Mouse (Mus musculus) ovary, postnatal 10 days (tissue): ENCODE data around the gene Smim7.
A peak's percentile ranks its signal among the peaks of the same experiment; 100 is the strongest.

Experiments
- DNase-seq: peaks from one replicate; pipeline ENCODE4 v3.0.0; 2022; ENCODE audit warnings: low spot score

The Smim7 gene

DNA sequence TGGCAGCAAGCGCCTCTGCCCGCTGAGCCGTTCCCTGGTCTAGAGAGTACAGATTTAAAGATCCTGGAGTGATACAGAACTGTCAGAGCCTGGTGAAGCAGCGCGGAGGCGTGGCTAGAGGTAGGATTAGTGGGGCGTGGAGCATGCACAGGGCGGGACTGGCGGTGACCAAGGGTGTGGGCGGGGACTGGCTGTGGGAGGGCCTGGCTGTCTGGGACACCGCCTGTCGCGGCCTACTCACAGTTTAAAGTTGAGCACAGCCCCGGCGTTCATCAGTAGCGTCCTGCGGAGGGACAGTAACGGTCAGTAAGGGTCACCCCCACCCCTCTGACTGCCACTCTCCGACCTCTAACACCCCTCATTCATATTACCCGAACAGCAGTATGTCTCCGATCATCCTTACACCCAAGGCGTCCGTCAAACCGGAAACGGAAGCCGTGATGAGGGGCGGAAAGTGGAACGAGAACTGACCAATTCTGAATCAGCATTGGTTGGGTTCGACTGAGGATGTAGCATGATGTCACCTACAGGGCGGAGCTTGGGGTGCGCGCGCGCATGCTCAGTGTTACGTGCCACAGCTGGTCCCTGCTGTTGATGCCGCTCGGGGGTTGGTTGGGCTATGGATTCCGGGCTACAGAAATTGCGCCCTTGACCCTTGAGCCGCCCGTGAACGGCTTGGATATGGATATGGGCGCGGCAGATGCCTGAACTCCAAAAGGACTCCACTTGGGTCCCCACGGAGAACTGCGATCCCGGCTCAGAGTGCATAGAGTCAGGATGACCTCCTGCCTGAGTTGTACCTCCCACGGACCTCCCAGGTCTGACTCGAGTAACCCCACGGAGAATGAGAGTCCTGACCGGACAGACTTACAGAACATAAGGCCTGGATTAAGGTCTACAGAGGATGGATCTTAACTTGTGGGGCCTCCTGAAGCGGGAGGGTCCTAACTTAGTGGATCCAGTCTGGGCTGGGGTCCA lies at the start of gene Smim7:
TSS of gene Smim7 (minus strand) at position 456 of the 978 bp plus-strand sequence.
- DNase-seq: peak; percentile 94

DNA sequence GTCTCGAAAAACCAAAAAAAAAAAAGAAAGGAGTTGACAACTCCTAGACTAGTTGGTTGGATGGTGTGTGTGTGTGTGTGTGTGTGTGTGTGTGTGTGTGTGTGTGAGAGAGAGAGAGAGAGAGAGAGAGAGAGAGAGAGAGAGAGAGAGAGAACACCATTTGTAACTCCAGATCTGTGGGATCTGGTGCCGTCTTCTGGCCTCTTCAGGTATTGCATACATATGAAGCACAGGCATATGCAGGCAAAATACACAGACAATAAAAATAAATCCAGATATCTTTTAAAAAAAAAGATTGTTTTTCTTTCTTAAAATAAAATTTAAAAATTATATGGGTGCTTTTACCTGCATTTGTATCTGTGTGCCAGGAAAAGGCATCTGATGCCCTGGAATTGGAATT lies 19.3 kb upstream of the Smim7 start:
- DNase-seq: no peak

GRCm38 (mm10) chr8:72589286-72589685 lies 18.4 kb upstream of the Smim7 start:
- no peak for DNase-seq

DNA sequence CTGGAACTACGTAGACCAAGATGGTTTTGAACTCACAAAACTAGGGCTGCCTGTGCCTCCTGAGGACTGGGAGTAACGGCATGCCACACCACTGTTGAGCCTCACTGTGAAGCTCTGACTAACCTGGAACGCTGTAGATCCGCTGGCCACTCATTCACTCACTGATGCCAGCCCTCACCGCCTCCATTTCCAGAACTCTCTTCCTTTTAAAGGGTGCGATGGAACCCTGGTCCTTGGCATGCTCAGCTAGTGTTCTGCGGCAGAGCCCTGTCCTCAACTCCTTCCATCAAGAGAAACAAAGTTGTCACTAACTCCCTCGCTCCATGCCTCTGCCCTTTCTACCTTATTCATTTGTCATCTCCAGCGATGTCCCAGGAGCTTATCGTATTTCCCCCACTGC lies 18.0 kb upstream of the Smim7 start:
- no peak for DNase-seq

DNA sequence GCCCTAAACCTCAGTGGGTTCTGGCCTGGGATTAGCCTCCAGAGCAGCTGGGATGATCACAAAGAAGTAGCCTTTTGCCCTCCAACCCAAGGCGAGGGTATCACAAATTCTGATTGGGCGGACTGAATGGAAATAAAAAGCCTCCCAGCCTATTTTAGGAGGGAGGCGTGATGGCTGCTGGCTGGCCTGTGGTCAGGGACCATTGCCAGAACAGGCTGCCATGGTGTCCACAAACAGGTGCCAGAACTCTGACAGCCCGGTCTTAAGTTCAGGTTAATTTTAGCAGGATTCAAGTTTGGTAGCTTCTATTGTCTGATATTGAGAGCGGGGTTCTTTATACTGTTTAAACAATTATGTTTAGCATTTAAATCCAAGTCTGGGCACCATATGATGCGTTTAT lies 16.9 kb upstream of the Smim7 start:
- DNase-seq: no peak

- no peak for DNase-seq
These were observed 13.5 kb upstream of the Smim7 start for GRCm38 (mm10) chr8:72584390-72584789.

- DNase-seq: no peak
These were observed 12.3 kb upstream of the Smim7 start for GRCm38 (mm10) chr8:72583056-72583771.

GRCm38 (mm10) chr8:72579374-72579773 lies 8.5 kb upstream of the Smim7 start:
- no peak for DNase-seq

DNA sequence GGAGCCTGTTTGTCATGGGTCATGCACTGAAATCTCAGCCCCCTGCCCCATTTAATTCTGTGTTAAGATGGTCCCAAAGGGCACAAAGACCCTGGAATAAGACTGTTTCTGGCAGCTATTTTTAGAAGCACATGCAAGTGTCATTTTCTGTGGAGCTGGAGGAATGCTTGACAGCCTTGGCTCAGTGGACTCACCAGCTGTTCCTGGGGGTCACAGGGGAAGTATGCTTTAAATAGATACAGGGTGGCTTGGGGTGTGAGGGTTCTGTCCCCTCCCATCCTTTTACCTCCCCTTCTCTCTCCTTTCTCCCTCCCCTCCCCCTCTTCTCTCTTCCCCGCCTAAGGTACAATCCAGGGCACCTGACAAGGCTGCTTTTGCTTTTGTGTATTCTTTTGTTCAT lies 7.1 kb upstream of the Smim7 start:
- no peak for DNase-seq

- no peak for DNase-seq
These were observed 6.4 kb upstream of the Smim7 start for GRCm38 (mm10) chr8:72577266-72577665.

DNA sequence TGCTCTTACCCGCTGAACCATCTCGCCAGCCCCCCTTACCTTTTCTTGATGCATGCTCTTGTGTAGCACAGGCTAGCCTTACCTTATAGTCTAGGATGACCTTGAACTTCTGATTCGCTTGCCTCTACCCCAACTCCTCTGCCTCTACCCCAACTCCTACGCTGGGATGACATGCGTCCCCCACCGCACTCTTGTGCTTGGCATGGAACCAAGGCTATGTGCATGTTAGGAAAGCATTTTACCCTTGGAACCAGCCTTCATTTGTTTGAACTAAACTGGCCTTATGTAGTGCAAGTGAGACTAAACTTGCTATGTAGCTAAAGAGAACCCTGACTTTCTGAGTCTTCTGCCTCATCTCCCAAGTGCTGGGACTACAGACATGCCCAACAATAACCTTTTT lies 5.0 kb upstream of the Smim7 start:
- no peak for DNase-seq

DNA sequence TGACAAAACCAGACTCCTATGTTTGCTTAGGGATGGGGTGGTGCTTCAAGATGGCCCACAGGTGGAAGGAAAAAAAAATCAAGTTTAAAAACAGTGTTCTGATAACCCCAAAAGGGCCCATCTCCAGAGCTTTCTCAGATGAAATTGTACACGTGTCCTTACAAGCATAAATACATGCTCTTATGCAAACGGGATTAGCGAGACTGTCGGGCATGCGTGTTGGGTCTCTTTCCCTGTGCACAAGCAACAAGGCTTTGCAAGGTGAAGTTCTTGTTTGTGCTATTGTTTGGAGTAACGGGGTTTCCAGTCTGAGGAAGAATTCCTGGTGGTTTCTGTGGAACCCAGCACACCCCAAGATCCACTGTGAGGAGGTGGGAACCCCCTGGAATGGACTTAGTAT lies 2.6 kb upstream of the Smim7 start:
- no peak for DNase-seq

DNA sequence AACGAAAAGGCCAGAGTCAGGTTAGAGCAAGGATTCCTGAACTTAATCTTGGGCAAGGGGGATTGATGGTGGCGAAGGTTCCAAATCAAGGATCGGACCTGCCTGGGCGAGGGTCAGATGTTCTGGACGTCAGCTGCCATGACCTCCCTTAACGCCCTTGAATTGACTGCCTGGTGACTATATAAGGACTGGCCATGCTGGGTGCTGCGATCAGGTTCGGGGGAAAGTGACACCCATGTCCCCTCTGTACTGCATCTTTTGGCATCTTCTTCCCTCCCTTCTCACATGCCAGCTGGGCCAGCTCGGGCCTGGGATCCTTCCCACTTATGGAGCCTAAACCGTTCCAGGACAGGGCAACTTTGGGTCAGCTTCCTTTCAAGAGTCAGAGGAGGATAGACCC lies 1.6 kb upstream of the Smim7 start:
- no peak for DNase-seq

- peak; percentile 60 for DNase-seq
These were observed 954 bp upstream of the Smim7 start, which contains the start of gene Tmem38a for GRCm38 (mm10) chr8:72571611-72572473. TSS of gene Tmem38a (plus strand) at chr8:72572055.

DNA sequence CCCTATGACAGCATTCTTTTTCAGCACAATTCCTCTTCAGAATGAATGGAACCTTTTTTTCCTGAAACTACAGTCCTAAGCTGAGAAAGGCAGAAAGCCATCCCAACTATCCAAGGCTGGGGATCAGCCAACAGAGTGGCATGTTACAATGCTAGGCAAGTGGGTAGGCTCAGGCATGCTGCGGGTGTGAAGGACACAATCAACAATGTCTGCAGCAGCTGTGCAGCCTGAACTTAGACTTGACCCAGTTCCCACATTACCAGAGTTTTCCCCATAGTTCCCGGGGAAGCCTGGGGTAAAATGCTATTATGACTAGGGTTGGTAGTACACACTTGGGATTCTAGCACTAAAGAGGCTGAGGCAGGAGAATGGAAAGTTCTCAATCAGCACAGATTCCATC lies 4.9 kb downstream of the Smim7 start:
- no peak for DNase-seq

DNA sequence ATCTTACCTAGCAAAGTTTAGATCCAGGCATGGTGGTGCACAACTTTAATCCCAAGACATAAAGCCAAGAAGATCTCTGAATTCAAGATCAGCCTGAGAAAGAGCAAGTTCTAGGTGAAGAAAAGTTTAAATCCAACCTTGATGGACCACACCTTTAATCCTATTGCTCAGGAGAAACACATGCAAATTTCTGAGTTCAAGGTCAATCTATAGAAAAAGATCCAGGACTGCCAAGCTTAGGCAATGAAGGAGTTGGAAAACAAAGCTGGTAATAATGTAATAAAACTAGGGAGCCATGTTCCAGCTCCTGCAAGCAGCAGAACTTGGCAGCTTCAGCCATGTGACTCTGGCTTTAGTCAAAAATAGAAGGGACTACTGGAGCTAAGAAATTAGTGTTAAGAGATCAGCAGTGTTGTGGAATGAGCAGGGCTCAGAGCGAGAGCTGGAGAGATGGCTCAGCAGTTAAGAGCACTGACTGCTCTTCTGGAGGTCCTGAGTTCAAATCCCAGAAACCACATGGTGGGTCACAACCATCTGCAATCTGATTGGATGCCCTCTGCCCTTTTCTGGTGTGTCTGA lies 9.7 kb downstream of the Smim7 start:
- DNase-seq: no peak

DNA sequence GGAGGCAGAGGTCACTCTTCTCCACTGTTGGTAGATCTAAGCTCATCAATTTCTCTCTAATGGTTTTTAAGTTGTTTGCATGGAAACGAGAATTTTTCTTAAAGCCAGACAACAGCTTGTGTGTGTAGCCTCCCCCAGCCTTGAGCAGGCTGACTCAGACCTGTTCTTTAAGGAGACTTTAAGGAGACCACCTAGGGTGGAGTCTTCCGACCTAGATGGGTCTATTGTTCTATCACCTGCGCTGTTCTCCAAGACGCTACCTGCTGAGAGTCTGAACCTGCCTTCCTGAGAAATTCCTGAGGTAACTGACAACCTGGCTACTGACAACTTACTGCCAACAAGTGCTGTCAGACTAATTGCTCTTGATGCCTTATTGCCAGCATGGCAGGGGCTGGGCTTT lies 15.1 kb downstream of the Smim7 start:
- DNase-seq: no peak

DNA sequence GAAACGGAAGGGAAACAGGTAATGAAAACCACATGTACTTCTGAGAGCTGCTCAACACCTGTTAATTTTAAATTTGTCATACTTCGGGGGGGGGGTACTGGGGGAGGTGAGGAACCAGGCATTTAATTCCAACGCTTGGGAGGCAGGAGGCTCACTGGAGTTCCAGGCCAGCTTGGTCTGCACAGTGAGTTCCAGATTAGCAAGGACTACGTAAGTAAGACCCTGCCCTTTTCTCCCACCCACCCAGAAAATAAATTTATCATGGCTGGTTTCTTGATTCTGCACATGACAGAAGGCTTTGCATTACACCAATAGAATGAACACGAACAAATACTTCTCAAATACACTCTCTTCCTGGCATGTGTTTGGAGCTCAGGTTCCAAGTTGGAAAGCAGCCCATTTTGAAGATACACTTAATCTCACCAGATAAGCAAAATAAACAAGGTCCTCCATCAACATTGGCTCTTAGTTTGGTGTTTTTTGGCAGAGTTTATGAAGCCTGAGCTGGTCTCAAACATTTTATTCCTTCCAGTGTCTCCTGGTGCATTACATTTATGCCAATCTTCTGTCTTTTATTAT lies 21.5 kb downstream of the Smim7 start:
- no peak for DNase-seq

DNA sequence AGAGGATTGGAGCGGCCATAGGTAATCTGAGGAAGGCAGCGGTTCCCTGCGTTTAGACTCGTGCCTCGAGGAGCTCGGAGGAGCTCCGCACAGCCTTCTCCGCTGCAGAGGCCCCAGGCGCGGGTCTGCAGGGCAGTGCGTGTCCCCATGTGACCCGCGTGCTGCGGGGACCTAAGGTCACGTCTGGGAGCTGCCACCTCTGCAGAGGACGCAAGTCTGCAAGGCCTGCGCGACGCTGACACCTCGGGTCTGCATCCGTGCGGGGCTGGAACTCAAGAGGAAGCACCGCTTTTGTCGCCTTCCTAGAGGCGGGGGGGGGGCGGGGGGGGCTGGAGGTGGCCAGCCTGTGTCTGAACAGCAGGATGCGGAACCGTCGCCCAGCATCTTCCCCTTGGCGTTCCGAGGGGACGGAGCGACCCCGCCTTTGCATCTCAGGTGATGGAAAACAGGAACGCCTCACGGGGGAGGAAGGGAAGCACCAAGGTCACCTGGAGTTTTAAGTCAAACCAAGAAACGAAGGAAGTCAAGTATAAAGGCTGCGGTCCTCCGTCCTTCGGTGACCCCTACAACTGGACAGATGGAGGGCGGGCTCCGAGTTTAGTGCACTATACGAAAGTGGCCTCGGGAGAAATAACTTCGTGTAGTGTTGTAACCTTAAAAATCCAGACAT lies 22.1 kb downstream of the Smim7 start:
- DNase-seq: no peak

GRCm38 (mm10) chr8:72547802-72548643 lies 22.9 kb downstream of the Smim7 start, which contains the start of gene Med26:
TSS of gene Med26 (minus strand) at chr8:72548270.
- DNase-seq: peak; percentile 82
